Mouse (Mus musculus) cerebellum, postnatal 14 days (tissue): ENCODE data around the gene Axl.
"Not testable (repeated sequence)": the region's sequence is repeated elsewhere in the genome, so short reads cannot be mapped to it uniquely, and the experiment has no call there.

Experiments
- DNase-seq, 2 experiments: peaks; one replicate each; pipeline ENCODE4 v3.0.0; 2021; ENCODE audit warnings: mixed read lengths in 2 of 2

The Axl gene

GRCm38 (mm10) chr7:25793679-25794078, 5.2 kb upstream of the Axl start:
- peak; percentile 43 to 67 for DNase-seq

- not testable (repeated sequence) for DNase-seq
Measured at GRCm38 (mm10) chr7:25792966-25793365, 4.5 kb upstream of the Axl start.

DNA sequence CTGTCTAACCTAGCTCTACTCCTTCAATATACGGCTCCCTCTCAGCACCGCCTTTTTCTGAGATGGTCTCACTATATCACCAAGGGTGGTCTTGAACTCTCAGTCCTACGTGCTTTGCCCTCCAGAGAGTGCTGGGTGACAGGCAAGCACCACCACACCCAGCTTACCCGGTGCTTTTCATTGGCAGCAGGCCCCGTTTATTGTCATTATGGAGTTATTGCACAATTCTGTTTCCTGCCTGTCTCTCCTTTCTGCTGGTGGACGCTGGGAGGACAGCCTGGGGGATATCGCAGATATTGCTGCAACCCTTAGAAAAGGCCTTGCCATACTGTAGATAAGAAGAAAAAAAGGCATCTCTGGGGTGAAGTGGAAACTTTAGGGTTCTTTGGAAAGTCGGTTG, 2.1 kb upstream of the Axl start:
- no peak for DNase-seq

GRCm38 (mm10) chr7:25789129-25789440, 580 bp upstream of the Axl start:
- DNase-seq = no peak

DNA sequence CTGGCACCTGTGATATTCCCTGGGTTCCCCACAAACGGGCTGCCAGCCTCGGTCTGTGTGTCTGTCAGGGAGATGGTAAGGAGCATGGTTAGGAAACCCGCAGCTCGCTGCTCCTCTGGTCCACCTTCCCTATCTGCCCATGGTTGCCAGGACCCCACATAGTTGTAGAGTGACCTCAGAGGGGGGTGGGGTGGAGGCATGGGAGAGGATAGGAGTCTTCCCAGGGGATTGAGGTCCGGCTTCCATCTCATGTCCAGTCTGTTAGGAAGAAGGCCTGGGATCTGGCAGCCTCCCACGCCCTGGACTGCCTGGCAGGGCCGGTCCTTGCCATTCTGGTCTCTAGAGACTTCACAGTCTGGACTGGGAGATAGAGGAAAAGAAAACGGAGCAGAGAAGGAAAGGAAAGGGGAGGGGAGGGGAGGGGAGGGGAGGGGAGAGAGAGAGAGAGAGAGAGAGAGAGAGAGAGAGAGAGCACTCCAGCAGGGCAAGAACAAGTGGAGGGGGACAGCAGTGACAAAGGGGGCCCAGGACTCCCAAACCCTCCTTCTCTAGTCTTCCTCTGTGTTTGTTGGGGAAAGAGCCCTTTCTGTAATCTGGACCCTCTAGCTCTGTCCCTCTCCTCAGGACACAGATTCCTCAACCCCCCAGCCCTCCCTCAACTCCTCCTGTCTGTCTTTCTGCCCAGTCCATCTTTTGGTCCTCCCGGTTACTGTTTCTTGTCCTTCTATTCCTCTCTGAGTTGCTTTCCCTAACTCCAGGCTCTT, 867 bp downstream of the Axl start:
- DNase-seq = peak in 1 of 2 experiments; percentile 20

DNA sequence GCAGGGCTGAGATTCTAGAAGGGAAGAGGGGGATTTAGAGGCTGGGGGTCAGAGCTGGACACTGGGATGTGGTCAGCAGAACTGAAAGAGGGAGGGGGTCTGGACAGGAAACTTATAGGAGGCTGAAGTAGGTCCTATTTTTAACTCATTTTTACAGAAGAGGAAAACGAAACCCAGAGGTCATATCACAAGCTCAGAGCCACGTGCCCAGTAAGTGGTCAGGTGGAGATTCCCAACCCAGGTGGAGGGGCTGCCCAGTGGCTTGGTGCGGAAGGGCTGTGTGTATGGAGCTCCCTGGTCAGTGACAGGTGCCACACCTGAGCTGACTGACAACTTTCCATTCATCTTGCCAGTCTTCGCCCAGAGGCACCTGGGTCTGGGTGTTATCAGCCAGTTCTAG, 1.5 kb downstream of the Axl start:
- no peak for DNase-seq

DNA sequence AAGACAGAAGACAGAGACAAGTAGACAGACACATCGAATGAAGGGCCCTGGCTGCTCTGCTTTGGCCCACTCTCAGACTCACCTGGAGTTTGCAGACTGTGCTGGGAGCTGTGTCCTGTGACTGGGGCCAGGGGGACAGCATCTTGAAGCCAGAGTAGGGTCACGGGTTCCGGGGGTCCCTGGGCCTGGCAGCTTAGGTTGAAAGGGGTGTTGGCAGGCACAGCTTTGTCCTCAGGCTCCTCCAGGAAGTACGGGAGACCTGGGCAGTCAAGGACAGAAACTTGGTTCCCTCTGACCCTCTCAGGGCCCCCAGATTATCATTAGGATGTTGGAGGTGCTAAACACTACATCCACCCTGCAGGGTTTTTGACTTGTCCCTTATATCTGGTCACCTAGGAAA, 2.8 kb downstream of the Axl start:
- no peak for DNase-seq

DNA sequence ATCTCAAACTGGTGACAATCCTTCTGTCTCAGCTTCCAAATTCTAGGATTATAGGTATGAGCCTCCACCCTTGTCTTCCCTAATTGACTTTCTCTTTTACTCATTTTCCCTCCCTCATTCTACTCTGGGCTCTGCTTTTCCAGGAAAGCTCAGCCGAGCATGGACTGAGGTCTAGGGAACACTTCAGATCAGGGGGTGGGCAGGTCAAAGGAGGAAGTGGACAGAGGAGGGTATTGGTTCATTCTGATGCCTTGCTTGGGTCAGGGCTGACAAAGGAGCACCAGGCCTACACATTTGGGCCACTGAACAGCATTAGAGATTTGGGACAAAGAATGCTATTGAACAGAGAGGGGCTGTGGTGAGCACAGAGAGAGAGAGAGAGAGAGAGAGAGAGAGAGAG, 3.7 kb downstream of the Axl start:
- DNase-seq = no peak

GRCm38 (mm10) chr7:25783746-25784145, 4.8 kb downstream of the Axl start:
- no peak for DNase-seq

- no peak for DNase-seq
Measured at GRCm38 (mm10) chr7:25782744-25783143, 5.8 kb downstream of the Axl start.

GRCm38 (mm10) chr7:25781937-25782610, 6.4 kb downstream of the Axl start:
- no peak for DNase-seq

DNA sequence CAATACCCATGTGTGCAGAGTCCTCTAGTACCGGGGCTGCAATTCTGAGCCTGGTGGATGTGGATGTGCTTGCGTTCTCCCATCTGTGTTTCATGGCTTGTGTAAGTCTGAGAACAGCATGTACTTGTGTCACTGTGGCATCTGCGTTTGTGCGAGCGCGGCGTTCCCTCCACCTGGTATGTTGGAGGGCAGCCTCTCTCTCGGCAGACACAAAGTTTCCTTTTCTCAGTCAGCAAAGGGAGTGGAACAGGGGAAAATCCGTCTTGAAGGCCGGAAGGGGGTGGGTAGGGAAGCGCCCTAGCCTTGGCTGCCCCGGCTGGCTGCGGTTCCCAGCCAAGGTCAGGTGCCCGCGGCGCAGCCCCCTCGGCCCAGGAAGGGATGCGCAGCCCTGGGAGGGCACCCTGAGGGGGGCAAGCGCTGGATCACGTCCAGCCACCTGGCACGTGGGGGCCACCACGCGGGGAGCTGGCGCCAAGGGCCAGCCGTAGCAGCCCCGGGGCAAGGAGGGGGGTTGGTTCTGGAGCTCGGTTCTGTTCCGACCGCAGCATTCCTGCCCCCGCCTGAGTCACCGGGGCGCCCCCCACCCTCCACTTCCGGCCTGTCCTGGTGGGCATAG, 7.1 kb downstream of the Axl start:
- peak; percentile 26 to 32 for DNase-seq

DNA sequence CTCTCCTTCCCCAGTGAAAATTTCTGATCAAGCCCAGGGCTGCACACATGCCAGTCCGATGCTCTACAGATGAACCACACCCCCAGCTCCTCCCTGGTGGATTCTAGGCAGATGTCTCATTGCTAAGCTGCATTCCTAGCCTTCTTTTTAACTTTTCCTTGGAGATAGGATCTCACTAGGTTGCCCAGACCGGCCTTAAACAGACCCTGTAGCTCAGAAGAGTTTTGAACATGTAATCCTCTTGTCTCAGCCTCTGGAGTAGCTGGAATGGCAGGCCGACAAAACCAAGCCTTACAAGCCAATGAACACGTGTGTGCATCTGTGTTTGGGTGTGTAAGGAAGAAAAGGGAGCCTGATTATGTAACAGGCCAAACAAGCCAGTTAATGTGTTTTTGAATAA, 7.8 kb downstream of the Axl start:
- DNase-seq = no peak

DNA sequence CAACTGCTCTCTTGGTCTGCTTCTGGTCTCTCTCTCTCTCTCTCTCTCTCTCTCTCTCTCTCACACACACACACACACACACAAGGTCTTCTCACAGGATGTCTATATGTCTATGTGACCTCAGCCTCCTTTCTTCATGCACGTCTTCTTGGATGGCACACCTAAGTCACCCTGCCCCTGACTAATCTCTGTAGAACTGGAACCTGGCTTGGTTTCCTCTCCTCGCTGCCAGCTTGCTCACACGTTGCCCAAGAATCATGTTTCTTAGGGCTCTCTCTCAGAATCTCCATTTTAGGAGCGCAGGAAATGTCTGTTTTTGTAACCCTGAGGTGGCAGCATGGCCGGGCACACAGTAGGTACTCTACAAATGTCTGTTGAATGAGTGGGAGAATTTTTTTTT, 8.5 kb downstream of the Axl start:
- DNase-seq = no peak

GRCm38 (mm10) chr7:25768229-25768628, 20.3 kb downstream of the Axl start:
- DNase-seq = no peak

- DNase-seq = no peak
Measured at GRCm38 (mm10) chr7:25766108-25766507, 22.4 kb downstream of the Axl start.

GRCm38 (mm10) chr7:25764221-25764620, 24.3 kb downstream of the Axl start:
- DNase-seq = no peak

- DNase-seq = no peak
Measured at GRCm38 (mm10) chr7:25763678-25764077, 24.8 kb downstream of the Axl start.

DNA sequence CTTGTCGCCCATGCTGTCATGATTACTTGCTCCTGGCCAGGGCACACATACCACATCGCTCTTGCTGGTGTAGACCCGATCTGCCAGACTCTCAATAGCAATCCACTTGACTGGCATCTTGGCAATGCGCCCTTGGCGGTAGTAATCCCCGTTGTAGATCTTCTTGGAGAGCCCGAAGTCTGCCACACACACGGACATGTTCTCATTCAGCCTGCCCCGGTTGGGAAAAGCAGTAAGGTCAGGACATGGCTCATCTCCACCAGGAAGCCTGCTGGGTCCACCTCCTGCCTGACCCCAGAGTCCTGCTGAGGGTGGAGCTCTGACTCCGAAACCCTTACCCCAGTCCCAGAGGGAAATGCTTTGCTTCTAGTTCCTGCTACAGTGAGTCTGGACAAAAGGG, 27.2 kb downstream of the Axl start:
- DNase-seq = peak in 1 of 2 experiments; percentile 40

GRCm38 (mm10) chr7:25756011-25756410, 32.5 kb downstream of the Axl start:
- peak; percentile 90 to 96 for DNase-seq

- peak in 1 of 2 experiments; percentile 79 for DNase-seq
Measured at GRCm38 (mm10) chr7:25755468-25755833, 33.1 kb downstream of the Axl start.

DNA sequence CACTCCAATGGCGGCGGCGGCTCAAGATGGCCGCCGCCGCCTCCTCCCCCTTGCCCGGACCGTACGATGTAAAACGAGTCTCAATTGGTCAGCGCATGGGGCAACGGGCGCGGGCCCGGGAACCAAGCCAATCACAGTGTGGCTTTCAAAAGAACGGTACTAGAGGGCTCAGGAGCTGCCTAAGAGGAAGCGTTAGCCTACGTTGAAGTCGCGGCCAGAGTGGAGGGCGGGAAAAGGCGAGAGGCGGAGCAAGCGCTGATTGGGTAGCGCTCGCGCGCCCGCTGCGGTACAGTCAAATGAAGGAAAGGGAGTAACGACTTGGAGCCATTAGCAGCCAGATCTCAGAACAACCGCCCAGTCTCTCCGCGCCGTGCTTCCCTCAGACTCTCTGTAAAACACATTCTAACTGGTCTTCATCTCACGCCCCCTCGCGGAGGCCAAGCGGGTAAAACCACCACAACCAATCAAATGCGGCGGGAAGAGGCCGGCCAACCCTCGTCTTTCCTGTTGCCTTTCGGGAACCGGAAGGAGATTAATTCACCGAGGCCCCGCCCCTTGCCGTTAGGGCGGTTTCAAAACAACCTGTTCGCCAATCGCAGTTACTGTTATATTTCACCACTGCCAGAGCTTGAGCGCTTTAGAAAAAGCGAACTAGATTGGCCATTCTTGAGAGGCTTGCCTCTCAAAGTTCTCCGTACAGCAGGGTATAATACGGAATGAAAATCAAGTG, 33.6 kb downstream of the Axl start, which contains the start of gene Hnrnpul1:
Gene Hnrnpul1 (minus strand): TSS at position 20 of the 730 bp plus-strand sequence.
- peak; percentile 100 for DNase-seq

- DNase-seq = no peak
Measured at GRCm38 (mm10) chr7:25754439-25754737, 34.1 kb downstream of the Axl start.
